Mouse (Mus musculus) G1E (cell line): ENCODE measurements around the gene Atf1. TPM values are rescaled to one million over a fixed set of nuclear protein-coding genes. Genes with fewer than 3 reads are reported as not detected.

Experiments used
- ATAC-seq: 2 replicates; pipeline ENCODE4 v1.8.0; 2016; ENCODE audit warnings: mild to moderate bottlenecking; ENCODE audit not compliant: insufficient number of reproducible peaks, poor library complexity, low FRiP score, severe bottlenecking; ENCODE audit errors: extremely low read depth
- DNase-seq: peaks from one replicate; pipeline ENCODE4 v3.0.0; 2012; ENCODE audit warnings: low spot score
- H3K27me3 ChIP-seq: 2 replicates; pipeline ENCODE4 v1.6.1; 2012; ENCODE audit warnings: mild to moderate bottlenecking, low read length, inconsistent platforms; ENCODE audit not compliant: insufficient read depth
- H3K36me3 ChIP-seq: replicated peaks from 2 replicates; pipeline ENCODE3; 2012; ENCODE audit warnings: mild to moderate bottlenecking, inconsistent platforms
- H3K4me1 ChIP-seq: 2 replicates; pipeline ENCODE4 v1.6.1; 2012; ENCODE audit warnings: low read depth, low read length, inconsistent platforms, mixed read lengths; ENCODE audit not compliant: insufficient read depth
- H3K4me3 ChIP-seq: 2 replicates; pipeline ENCODE4 v1.5.1; 2012; ENCODE audit warnings: low read depth, mild to moderate bottlenecking, inconsistent platforms, low read length, moderate library complexity, mixed read lengths
- H3K9me3 ChIP-seq: replicated peaks from 2 replicates; pipeline ENCODE4 v1.6.1; 2012; ENCODE audit warnings: inconsistent platforms
- CTCF ChIP-seq: IDR thresholded peaks from 2 replicates; pipeline ENCODE4 v1.5.1; 2012; ENCODE audit warnings: low read depth, low read length, inconsistent platforms, mixed read lengths
- GATA1 ChIP-seq: IDR thresholded peaks from 2 replicates; pipeline ENCODE4 v1.6.1; 2012; ENCODE audit warnings: borderline replicate concordance, low read length, inconsistent platforms, mixed read lengths
- GATA2 ChIP-seq: IDR thresholded peaks from 2 replicates; pipeline ENCODE4 v1.6.1; 2012; ENCODE audit warnings: low read depth, low read length, inconsistent platforms, borderline replicate concordance
- POLR2AphosphoS5 ChIP-seq: IDR thresholded peaks from 2 replicates; pipeline ENCODE4 v1.6.1; 2012; ENCODE audit warnings: low read depth, low read length, inconsistent platforms; ENCODE audit not compliant: insufficient replicate concordance
- TAL1 ChIP-seq: conservative IDR thresholded peaks from 2 replicates; pipeline ENCODE4 v1.6.1; 2012; ENCODE audit warnings: low read depth, low read length, inconsistent platforms, mixed read lengths
- polyA plus RNA-seq: library from polyadenylated mRNA; stranded (reverse); fragments of >175 nt; gene quantifications from 2 replicates; pipeline ENCODE4 v1.2.3, GENCODE M21; 2012
- total RNA-seq, 2 experiments: library from RNA; stranded (forward) in 1 of 2; stranded (reverse) in 1 of 2; fragments of 200-1000 nt in 1 of 2; fragments of >200 nt in 1 of 2; fragmentation: Nextera tagmentation in 1 of 2; gene quantifications; 2 replicates each; pipeline ENCODE4 v1.2.3; 2014 to 2017

The Atf1 gene
- total and polyA plus RNA-seq, 3 experiments, result 60.0 to 72.0 (median 68.8) TPM

- no peaks in the 10 kb centered on the region for H3K27me3 ChIP-seq
- TF ChIP-seq TAL1 (no peak), GATA2 (no peak), CTCF (no peak), GATA1 (no peak), POLR2AphosphoS5 (no peak)
- no peak for ATAC-seq
- H3K4me3 ChIP-seq, result no peak overlapping the region
- no peak for DNase-seq
- H3K36me3 ChIP-seq, result peaks cover 87% of the 10 kb centered on the region
- H3K9me3 ChIP-seq, result no peaks in the 10 kb centered on the region
- peaks cover 16% of the 10 kb centered on the region for H3K4me1 ChIP-seq
Observed at GRCm38 (mm10) chr15:100183510-100183909, 44.1 kb upstream of the Atf1 start.

- DNase-seq (no peak), ATAC-seq (no peak)
- Histone ChIP-seq H3K4me3 (no peak overlapping the region), H3K4me1 (peaks cover 17% of the 10 kb centered on the region), H3K9me3 (no peaks in the 10 kb centered on the region), H3K27me3 (no peaks in the 10 kb centered on the region), H3K36me3 (peaks cover 93% of the 10 kb centered on the region)
- TF ChIP-seq TAL1, result no peak
- no peak for TF ChIP-seq GATA1
- no peak for TF ChIP-seq CTCF
- TF ChIP-seq GATA2, result no peak
- TF ChIP-seq POLR2AphosphoS5, result no peak
Observed at GRCm38 (mm10) chr15:100184821-100185496, 42.7 kb upstream of the Atf1 start.

- no peak for TF ChIP-seq POLR2AphosphoS5
- TF ChIP-seq TAL1, result no peak
- TF ChIP-seq CTCF, result no peak
- no peak for TF ChIP-seq GATA1
- TF ChIP-seq GATA2, result no peak
- Histone ChIP-seq H3K27me3 (no peaks in the 10 kb centered on the region), H3K9me3 (no peaks in the 10 kb centered on the region), H3K36me3 (peaks cover 93% of the 10 kb centered on the region), H3K4me1 (peaks cover 17% of the 10 kb centered on the region), H3K4me3 (no peak overlapping the region)
- ATAC-seq (no peak), DNase-seq (no peak)
Observed at GRCm38 (mm10) chr15:100186234-100186633, 41.4 kb upstream of the Atf1 start.

GRCm38 (mm10) chr15:100186882-100187672, 40.5 kb upstream of the Atf1 start:
- H3K4me3 ChIP-seq, result no peak overlapping the region

GRCm38 (mm10) chr15:100188542-100188941, 39.1 kb upstream of the Atf1 start:
- TF ChIP-seq CTCF (peak; percentile 29; the same call in 1 of the 2 replicates), TAL1 (no peak)
- no peak overlapping the region for H3K4me3 ChIP-seq
- H3K9me3 ChIP-seq, result no peaks in the 10 kb centered on the region
- ATAC-seq, result no peak
- H3K4me1 ChIP-seq, result peaks cover 17% of the 10 kb centered on the region
- H3K36me3 ChIP-seq, result peaks cover 94% of the 10 kb centered on the region
- H3K27me3 ChIP-seq, result no peaks in the 10 kb centered on the region
- no peak for DNase-seq

More at GRCm38 (mm10) chr15:100186882-100187672, 40.5 kb upstream of the Atf1 start:
- H3K4me1 ChIP-seq, result peaks cover 17% of the 10 kb centered on the region
- peaks cover 93% of the 10 kb centered on the region for H3K36me3 ChIP-seq
- TF ChIP-seq CTCF, result no peak
- no peak for TF ChIP-seq POLR2AphosphoS5
- no peak for TF ChIP-seq GATA1
- TF ChIP-seq TAL1, result no peak
- no peak for TF ChIP-seq GATA2
- ATAC-seq (no peak), DNase-seq (no peak)
- no peaks in the 10 kb centered on the region for H3K9me3 ChIP-seq
- H3K27me3 ChIP-seq, result no peaks in the 10 kb centered on the region

GRCm38 (mm10) chr15:100188962-100189404, 38.6 kb upstream of the Atf1 start:
- Histone ChIP-seq H3K36me3 (peaks cover 94% of the 10 kb centered on the region), H3K9me3 (no peaks in the 10 kb centered on the region), H3K27me3 (no peaks in the 10 kb centered on the region), H3K4me3 (no peak overlapping the region), H3K4me1 (peaks cover 17% of the 10 kb centered on the region)
- no peak for DNase-seq
- TF ChIP-seq POLR2AphosphoS5, result no peak
- no peak for ATAC-seq
